ENCODE assay signal across 8 mouse cellular contexts in genomic region chr17:35162121-35162520, GRCm38 (mm10). TPM values are rescaled to one million over a fixed set of nuclear protein-coding genes. Genes with fewer than 3 reads are reported as not detected.
DNase-seq lines count a peak whose midpoint lies in the region; ATAC-seq lines count a peak whose summit lies in the region.
"Had no signal": no experiment of that assay in that cellular context is flagged by ENCODE, and none has a peak within 500 bp of the region (broad histone marks: within the 10 kb centered on the region; RNA-seq: fewer than 3 reads in every experiment).

No protein-coding gene starts in this region.

- 57% methylated on average over 14 of the region's 14 CpGs for WGBS in lung, embryonic 16.5 days
- WGBS in forebrain, embryonic 16.5 days = 73% methylated on average over 14 of the region's 14 CpGs
- 78% methylated on average over 14 of the region's 14 CpGs for WGBS in limb, embryonic 13.5 days
- WGBS in stomach, embryonic 16.5 days = 66% methylated on average over 14 of the region's 14 CpGs

- H3K36me3 ChIP-seq in lung, embryonic 16.5 days (ENCODE audit: control insufficient read depth, insufficient read depth, low read length) = peaks cover 46% of the 10 kb centered on the region
- H3K36me3 ChIP-seq in forebrain, embryonic 16.5 days (ENCODE audit: control insufficient read depth, insufficient read depth) = peaks cover 44% of the 10 kb centered on the region
- H3K36me3 ChIP-seq in limb, embryonic 13.5 days = peaks cover 58% of the 10 kb centered on the region
- peaks cover 43% of the 10 kb centered on the region for H3K36me3 ChIP-seq in stomach, embryonic 16.5 days (ENCODE audit: control insufficient read depth, insufficient read depth, low read length)

- H3K9me3 ChIP-seq in lung, embryonic 16.5 days (ENCODE audit: control insufficient read depth, low read length) = no peaks in the 10 kb centered on the region
- H3K9me3 ChIP-seq in forebrain, embryonic 16.5 days (ENCODE audit: control insufficient read depth, low read length) = no peaks in the 10 kb centered on the region
- H3K9me3 ChIP-seq in limb, embryonic 13.5 days = no peaks in the 10 kb centered on the region
- no peaks in the 10 kb centered on the region for H3K9me3 ChIP-seq in stomach, embryonic 16.5 days (replicated peaks; ENCODE audit: control insufficient read depth, low read length)

- no peak for ATAC-seq in lung, embryonic 16.5 days (ENCODE audit: low read depth)
- no peak for ATAC-seq in forebrain, embryonic 16.5 days
- ATAC-seq in limb, embryonic 13.5 days (ENCODE audit: low FRiP score, low read depth) = no peak
- ATAC-seq in stomach, embryonic 16.5 days (ENCODE audit: insufficient read depth, low FRiP score) = no peak

- no peak for DNase-seq in lung, postnatal 10 days
- no peak for DNase-seq in urinary bladder, adult 18-20 months (ENCODE audit: low spot score in 2 of 2)
- no peak for DNase-seq in frontal cortex, adult 2 months (ENCODE audit: extremely low spot score in 1 of 2, low spot score in 1 of 2)

- H3K27ac ChIP-seq in lung, embryonic 16.5 days (ENCODE audit: low read length) = no peak overlapping the region
- H3K27ac ChIP-seq in forebrain, embryonic 16.5 days (ENCODE audit: low read length) = no peak overlapping the region
- no peak overlapping the region for H3K27ac ChIP-seq in limb, embryonic 13.5 days
- no peak overlapping the region for H3K27ac ChIP-seq in stomach, embryonic 16.5 days (ENCODE audit: low read length)
- H3K27ac ChIP-seq: liver, embryonic 14.5 days had no signal

- H3K4me3 ChIP-seq in lung, embryonic 16.5 days (ENCODE audit: low read length) = peak overlapping the region; percentile 97; the same call in 1 of the 2 replicates
- H3K4me3 ChIP-seq in forebrain, embryonic 16.5 days (replicated peaks; ENCODE audit: low read length) = peak overlapping the region; percentile 98
- peak overlapping the region; percentile 100; the same call in 1 of the 2 replicates for H3K4me3 ChIP-seq in limb, embryonic 13.5 days
- H3K4me3 ChIP-seq in stomach, embryonic 16.5 days (replicated peaks; ENCODE audit: low read length) = peak overlapping the region; percentile 99

- H3K9ac ChIP-seq in lung, embryonic 16.5 days (ENCODE audit: low read length) = peak overlapping the region; percentile 100
- peak overlapping the region; percentile 100; the same call in 1 of the 2 replicates for H3K9ac ChIP-seq in forebrain, embryonic 16.5 days (replicated peaks; ENCODE audit: low read depth, low read length)
- H3K9ac ChIP-seq in limb, embryonic 13.5 days = peak overlapping the region; percentile 100
- H3K9ac ChIP-seq in stomach, embryonic 16.5 days (ENCODE audit: low read length) = peak overlapping the region; percentile 100

- H3K4me2 ChIP-seq in lung, embryonic 16.5 days (ENCODE audit: low read depth, low read length) = peak overlapping the region; percentile 88
- H3K4me2 ChIP-seq in forebrain, embryonic 16.5 days (ENCODE audit: low read length) = peak overlapping the region; percentile 66
- peak overlapping the region; percentile 99 for H3K4me2 ChIP-seq in limb, embryonic 13.5 days (replicated peaks)
- peak overlapping the region; percentile 95 for H3K4me2 ChIP-seq in stomach, embryonic 16.5 days (ENCODE audit: low read depth, low read length)

- no peaks in the 10 kb centered on the region for H3K27me3 ChIP-seq in lung, embryonic 16.5 days (ENCODE audit: control insufficient read depth, insufficient read depth, low read depth, low read length)
- H3K27me3 ChIP-seq in forebrain, embryonic 16.5 days (replicated peaks; ENCODE audit: control insufficient read depth, insufficient read depth, low read length) = no peaks in the 10 kb centered on the region
- H3K27me3 ChIP-seq in limb, embryonic 13.5 days = no peaks in the 10 kb centered on the region
- H3K27me3 ChIP-seq in stomach, embryonic 16.5 days (ENCODE audit: control insufficient read depth, insufficient read depth, low read length) = no peaks in the 10 kb centered on the region

- peaks cover 19% of the 10 kb centered on the region for H3K4me1 ChIP-seq in lung, embryonic 16.5 days (replicated peaks; ENCODE audit: control insufficient read depth, insufficient read depth, low read length)
- peaks cover 28% of the 10 kb centered on the region for H3K4me1 ChIP-seq in forebrain, embryonic 16.5 days (replicated peaks; ENCODE audit: control insufficient read depth, insufficient read depth, low read length)
- H3K4me1 ChIP-seq in limb, embryonic 13.5 days = peaks cover 33% of the 10 kb centered on the region
- peaks cover 25% of the 10 kb centered on the region for H3K4me1 ChIP-seq in stomach, embryonic 16.5 days (ENCODE audit: control insufficient read depth, insufficient read depth, low read length)

RNA-seq across cellular contexts. Expression of gene Prrc2a, which starts 2.6 kb away (rescaled TPM):
- 151 and 167 TPM in 2 replicates for polyA plus RNA-seq in lung, embryonic 16.5 days (2015; fragmentation: Nextera tagmentation; extraction: Ambion mirVana)
- polyA plus RNA-seq in forebrain, embryonic 16.5 days (2015; fragmentation: Nextera tagmentation; extraction: Ambion mirVana) = 156 and 195 TPM in 2 replicates
- polyA plus RNA-seq in limb, embryonic 13.5 days (2015; fragmentation: Nextera tagmentation; extraction: Ambion mirVana) = 217 and 227 TPM in 2 replicates
- polyA plus RNA-seq in stomach, embryonic 16.5 days (2015; fragmentation: Nextera tagmentation; extraction: Ambion mirVana) = 111 and 125 TPM in 2 replicates
- 261 and 306 TPM in 2 replicates for polyA plus RNA-seq in frontal cortex, adult 2 months (2012; rRNA removed)

RNA-seq across cellular contexts. Expression of gene Aif1, which starts 13.7 kb away (rescaled TPM):
- 7.3 and 8.0 TPM in 2 replicates for polyA plus RNA-seq in lung, embryonic 16.5 days (2015; fragmentation: Nextera tagmentation; extraction: Ambion mirVana)
- 5.9 and 8.0 TPM in 2 replicates for polyA plus RNA-seq in forebrain, embryonic 16.5 days (2015; fragmentation: Nextera tagmentation; extraction: Ambion mirVana)
- 9.0 and 10.2 TPM in 2 replicates for polyA plus RNA-seq in limb, embryonic 13.5 days (2015; fragmentation: Nextera tagmentation; extraction: Ambion mirVana)
- 19.9 and 20.2 TPM in 2 replicates for polyA plus RNA-seq in stomach, embryonic 16.5 days (2015; fragmentation: Nextera tagmentation; extraction: Ambion mirVana)
- polyA plus RNA-seq in frontal cortex, adult 2 months (2012; rRNA removed) = 11.2 and 17.2 TPM in 2 replicates

RNA-seq across cellular contexts. Expression of gene Lst1, which starts 26.1 kb away (rescaled TPM):
- 11.3 and 12.4 TPM in 2 replicates for polyA plus RNA-seq in lung, embryonic 16.5 days (2015; fragmentation: Nextera tagmentation; extraction: Ambion mirVana)
- polyA plus RNA-seq in forebrain, embryonic 16.5 days (2015; fragmentation: Nextera tagmentation; extraction: Ambion mirVana) = 4.5 and 4.9 TPM in 2 replicates
- polyA plus RNA-seq in limb, embryonic 13.5 days (2015; fragmentation: Nextera tagmentation; extraction: Ambion mirVana) = 10.1 and 12.1 TPM in 2 replicates
- 28.1 and 29.9 TPM in 2 replicates for polyA plus RNA-seq in stomach, embryonic 16.5 days (2015; fragmentation: Nextera tagmentation; extraction: Ambion mirVana)
- 14.3 and 20.7 TPM in 2 replicates for polyA plus RNA-seq in frontal cortex, adult 2 months (2012; rRNA removed)

RNA-seq across cellular contexts. Expression of gene Bag6, which starts 27.1 kb away (rescaled TPM):
- 46.3 and 54.9 TPM in 2 replicates for polyA plus RNA-seq in lung, embryonic 16.5 days (2015; fragmentation: Nextera tagmentation; extraction: Ambion mirVana)
- 85.4 and 86.7 TPM in 2 replicates for polyA plus RNA-seq in forebrain, embryonic 16.5 days (2015; fragmentation: Nextera tagmentation; extraction: Ambion mirVana)
- polyA plus RNA-seq in limb, embryonic 13.5 days (2015; fragmentation: Nextera tagmentation; extraction: Ambion mirVana) = 66.7 and 67.2 TPM in 2 replicates
- 41.2 and 48.4 TPM in 2 replicates for polyA plus RNA-seq in stomach, embryonic 16.5 days (2015; fragmentation: Nextera tagmentation; extraction: Ambion mirVana)
- polyA plus RNA-seq in frontal cortex, adult 2 months (2012; rRNA removed) = 199 and 213 TPM in 2 replicates

RNA-seq across cellular contexts. Expression of gene Apom, which starts 30.3 kb away (rescaled TPM):
- 1.4 and 13.6 TPM in 2 replicates for polyA plus RNA-seq in lung, embryonic 16.5 days (2015; fragmentation: Nextera tagmentation; extraction: Ambion mirVana)
- 0.56 TPM in 1 of 2 replicates, not detected in the other for polyA plus RNA-seq in forebrain, embryonic 16.5 days (2015; fragmentation: Nextera tagmentation; extraction: Ambion mirVana)
- 3.2 TPM in 1 of 2 replicates, not detected in the other for polyA plus RNA-seq in limb, embryonic 13.5 days (2015; fragmentation: Nextera tagmentation; extraction: Ambion mirVana)
- 24.9 and 34.0 TPM in 2 replicates for polyA plus RNA-seq in stomach, embryonic 16.5 days (2015; fragmentation: Nextera tagmentation; extraction: Ambion mirVana)
- polyA plus RNA-seq in frontal cortex, adult 2 months (2012; rRNA removed) = 0.40 and 0.78 TPM in 2 replicates
